Mouse (Mus musculus) hindbrain, embryonic 16.5 days (tissue): ENCODE measurements around the gene Amigo2. TPM values are rescaled to one million over a fixed set of nuclear protein-coding genes. Genes with fewer than 3 reads are reported as not detected.
A peak's percentile ranks its signal among the peaks of the same experiment; 100 is the strongest.
"Not testable (repeated sequence)": the region's sequence is repeated elsewhere in the genome, so short reads cannot be mapped to it uniquely, and the experiment has no call there.

ENCODE experiments used
- ATAC-seq: fragments of 200-750 bp; cut with Nextera tagmentation; 2 replicates; pipeline ENCODE4 v1.8.0; 2017; ENCODE audit warnings: moderate TSS enrichment, moderate library complexity
- H3K27ac ChIP-seq: fragments of 300-500 bp; sonication (generic); 2 replicates; pipeline ENCODE4 v1.5.1; 2014; ENCODE audit warnings: low read depth, mild to moderate bottlenecking, control low read depth, low read length, moderate library complexity
- H3K27me3 ChIP-seq: fragments of 300-500 bp; sonication (generic); replicated peaks from 2 replicates; pipeline ENCODE4 v1.6.1; 2014; ENCODE audit warnings: low read length; ENCODE audit not compliant: control insufficient read depth, insufficient read depth
- H3K36me3 ChIP-seq: fragments of 300-500 bp; sonication (generic); 2 replicates; pipeline ENCODE4 v1.6.1; 2014; ENCODE audit warnings: mild to moderate bottlenecking, low read length, moderate library complexity, mixed read lengths; ENCODE audit not compliant: control insufficient read depth, insufficient read depth
- H3K4me1 ChIP-seq: fragments of 300-500 bp; sonication (generic); 2 replicates; pipeline ENCODE4 v1.6.1; 2014; ENCODE audit warnings: low read depth, low read length; ENCODE audit not compliant: control insufficient read depth, insufficient read depth
- H3K4me2 ChIP-seq: fragments of 300-500 bp; sonication (generic); 2 replicates; pipeline ENCODE4 v1.6.1; 2014; ENCODE audit warnings: mild to moderate bottlenecking, low read length, control low read depth, moderate library complexity
- H3K4me3 ChIP-seq: fragments of 300-500 bp; sonication (generic); 2 replicates; pipeline ENCODE4 v1.5.1; 2014; ENCODE audit warnings: mild to moderate bottlenecking, low read length, control low read depth, moderate library complexity
- H3K9ac ChIP-seq: fragments of 300-500 bp; sonication (generic); 2 replicates; pipeline ENCODE4 v1.6.1; 2014; ENCODE audit warnings: low read depth, mild to moderate bottlenecking, control low read depth, low read length, moderate library complexity
- H3K9me3 ChIP-seq: fragments of 300-500 bp; sonication (generic); 2 replicates; pipeline ENCODE4 v1.6.1; 2014; ENCODE audit warnings: mild to moderate bottlenecking, low read length, moderate library complexity; ENCODE audit not compliant: control insufficient read depth
- WGBS: fragments of 180-500 bp; shearing (Covaris S2); extraction: QIAGEN DNeasy Blood & Tissue Kit; methylation state at CpG from one replicate; pipeline ENCODE4 v1.1.7; 2014; 5-methylcytosine and 5-hydroxymethylcytosine counted together
- polyA plus RNA-seq: library from polyadenylated mRNA; unstranded; fragments of >200 nt; fragmentation: Nextera tagmentation; extraction: Ambion mirVana; gene quantifications from 2 replicates; pipeline ENCODE4 v1.2.1, GENCODE M21; 2015

Amigo2 gene
- polyA plus RNA-seq, 1 experiment from 2014 or later: 10.8 TPM

GRCm38 (mm10) chr15:97212501-97213477 is 34.3 kb downstream of the Amigo2 start:
- no peak for ATAC-seq
- Histone ChIP-seq H3K4me3 (no peak overlapping the region), H3K27me3 (no peaks in the 10 kb centered on the region), H3K9me3 (no peaks in the 10 kb centered on the region), H3K4me1 (no peaks in the 10 kb centered on the region), H3K27ac (no peak overlapping the region), H3K9ac (no peak overlapping the region), H3K36me3 (no peaks in the 10 kb centered on the region), H3K4me2 (no peak overlapping the region)
- 81% methylated on average over 17 of the region's 17 CpGs for WGBS

GRCm38 (mm10) chr15:97209754-97210153 is 37.3 kb downstream of the Amigo2 start:
- not testable (repeated sequence) for H3K9me3 ChIP-seq, H3K27me3 ChIP-seq, H3K4me2 ChIP-seq, H3K4me1 ChIP-seq, H3K9ac ChIP-seq, H3K4me3 ChIP-seq, H3K36me3 ChIP-seq, H3K27ac ChIP-seq, ATAC-seq
- 99% methylated on average over 3 of the region's 3 CpGs for WGBS

GRCm38 (mm10) chr15:97206506-97206905 is 40.6 kb downstream of the Amigo2 start:
- Histone ChIP-seq H3K9me3 (no peaks in the 10 kb centered on the region), H3K4me2 (no peak overlapping the region), H3K27me3 (no peaks in the 10 kb centered on the region), H3K4me3 (no peak overlapping the region), H3K27ac (no peak overlapping the region), H3K4me1 (no peaks in the 10 kb centered on the region), H3K36me3 (no peaks in the 10 kb centered on the region), H3K9ac (no peak overlapping the region)
- ATAC-seq: no peak
- 96% methylated on average over 8 of the region's 8 CpGs for WGBS

GRCm38 (mm10) chr15:97205776-97206175 is 41.3 kb downstream of the Amigo2 start:
- H3K27me3 ChIP-seq: no peaks in the 10 kb centered on the region
- no peak overlapping the region for H3K9ac ChIP-seq
- H3K27ac ChIP-seq: no peak overlapping the region
- no peaks in the 10 kb centered on the region for H3K9me3 ChIP-seq
- 77% methylated on average over 10 of the region's 10 CpGs for WGBS
- no peaks in the 10 kb centered on the region for H3K36me3 ChIP-seq
- ATAC-seq: no peak
- H3K4me1 ChIP-seq: no peaks in the 10 kb centered on the region
- no peak overlapping the region for H3K4me2 ChIP-seq
- H3K4me3 ChIP-seq: no peak overlapping the region

- no peak for ATAC-seq
- H3K36me3 ChIP-seq: no peaks in the 10 kb centered on the region
- no peaks in the 10 kb centered on the region for H3K4me1 ChIP-seq
- H3K4me2 ChIP-seq: no peak overlapping the region
- H3K27ac ChIP-seq: no peak overlapping the region
- no peaks in the 10 kb centered on the region for H3K9me3 ChIP-seq
- H3K4me3 ChIP-seq: no peak overlapping the region
- 83% methylated on average over 3 of the region's 3 CpGs for whole genome bisulfite sequencing
- H3K9ac ChIP-seq: no peak overlapping the region
- no peaks in the 10 kb centered on the region for H3K27me3 ChIP-seq
Observed at GRCm38 (mm10) chr15:97204889-97205288, 42.2 kb downstream of the Amigo2 start.

- WGBS: 64% methylated on average over 7 of the region's 7 CpGs
- no peaks in the 10 kb centered on the region for H3K4me1 ChIP-seq
- H3K4me3 ChIP-seq: no peak overlapping the region
- no peak for ATAC-seq
- no peaks in the 10 kb centered on the region for H3K36me3 ChIP-seq
- H3K9ac ChIP-seq: no peak overlapping the region
- no peaks in the 10 kb centered on the region for H3K27me3 ChIP-seq
- H3K4me2 ChIP-seq: no peak overlapping the region
- H3K27ac ChIP-seq: no peak overlapping the region
- no peaks in the 10 kb centered on the region for H3K9me3 ChIP-seq
Observed at GRCm38 (mm10) chr15:97196644-97197043, 50.4 kb downstream of the Amigo2 start.

GRCm38 (mm10) chr15:97195628-97196027 is 51.5 kb downstream of the Amigo2 start:
- Histone ChIP-seq H3K9me3 (no peaks in the 10 kb centered on the region), H3K4me1 (no peaks in the 10 kb centered on the region), H3K4me3 (no peak overlapping the region), H3K9ac (no peak overlapping the region), H3K4me2 (no peak overlapping the region), H3K36me3 (no peaks in the 10 kb centered on the region), H3K27ac (no peak overlapping the region), H3K27me3 (no peaks in the 10 kb centered on the region)
- 0% methylated on average over 1 of the region's 1 CpGs for WGBS
- peak; percentile 74 for ATAC-seq

Other genes with a start within 250 kb of the Amigo2 start
- gene Slc38a4, start 191.3 kb downstream of the Amigo2 start, polyA plus RNA-seq: 2.8 and 5.3 TPM in 2 replicates
- 4.5 and 4.9 TPM in 2 replicates for gene Pced1b, start 180 bp downstream of the Amigo2 start, polyA plus RNA-seq